Mouse (Mus musculus): ENCODE data around the gene Clcn3.

Clcn3 gene

GRCm38 (mm10) chr8:60951271-60951670 lies 31.8 kb downstream of the Clcn3 start:
- no peak for DNase-seq

GRCm38 (mm10) chr8:60949859-60950258 lies 33.2 kb downstream of the Clcn3 start:
- no peak for DNase-seq

GRCm38 (mm10) chr8:60947503-60947902 lies 35.6 kb downstream of the Clcn3 start:
- DNase-seq: no peak

- DNase-seq: no peak
Measured at GRCm38 (mm10) chr8:60942867-60943266, 40.2 kb downstream of the Clcn3 start.

- no peak for DNase-seq
Measured at GRCm38 (mm10) chr8:60938717-60939424, 44.2 kb downstream of the Clcn3 start.

- no peak for DNase-seq
Measured at GRCm38 (mm10) chr8:60933617-60934016, 49.5 kb downstream of the Clcn3 start.

- no peak for DNase-seq
Measured at GRCm38 (mm10) chr8:60920176-60920575, 62.9 kb downstream of the Clcn3 start.

GRCm38 (mm10) chr8:60919069-60919468 lies 64.0 kb downstream of the Clcn3 start:
- no peak for DNase-seq

- DNase-seq: no peak
Measured at GRCm38 (mm10) chr8:60912554-60912953, 70.5 kb downstream of the Clcn3 start.

- DNase-seq: peak; percentile 21
Measured at GRCm38 (mm10) chr8:60912081-60912480, 71.0 kb downstream of the Clcn3 start.

GRCm38 (mm10) chr8:60900147-60900546 lies 83.0 kb downstream of the Clcn3 start:
- DNase-seq: peak; percentile 27

- DNase-seq: no peak
Measured at GRCm38 (mm10) chr8:60895878-60896277, 87.2 kb downstream of the Clcn3 start.

GRCm38 (mm10) chr8:60891757-60892156 lies 91.3 kb downstream of the Clcn3 start:
- no peak for DNase-seq

GRCm38 (mm10) chr8:60890520-60890874 lies 92.6 kb downstream of the Clcn3 start:
- DNase-seq: no peak

- DNase-seq: peak; percentile 97
Measured at GRCm38 (mm10) chr8:60889843-60890519, 93.1 kb downstream of the Clcn3 start, which contains the start of gene Hpf1. TSS of gene Hpf1 (plus strand) at chr8:60890418.

- DNase-seq: no peak
Measured at GRCm38 (mm10) chr8:60889131-60889842, 93.8 kb downstream of the Clcn3 start.

GRCm38 (mm10) chr8:60886736-60887135 lies 96.4 kb downstream of the Clcn3 start:
- no peak for DNase-seq

- DNase-seq: peak; percentile 13
Measured at GRCm38 (mm10) chr8:60883419-60884137, 99.5 kb downstream of the Clcn3 start.

GRCm38 (mm10) chr8:60878617-60879016 lies 104.5 kb downstream of the Clcn3 start:
- DNase-seq: no peak

GRCm38 (mm10) chr8:60870231-60871193 lies 112.6 kb downstream of the Clcn3 start:
- no peak for DNase-seq

GRCm38 (mm10) chr8:60869761-60870160 lies 113.3 kb downstream of the Clcn3 start:
- DNase-seq: no peak
